Mouse (Mus musculus) midbrain, embryonic 13.5 days (tissue): ENCODE measurements around the gene Nrip1. TPM values are rescaled to one million over a fixed set of nuclear protein-coding genes. Genes with fewer than 3 reads are reported as not detected.

Experiments used
- ATAC-seq: fragments of 200-750 bp; cut with Nextera tagmentation; 2 replicates; pipeline ENCODE4 v1.8.0; 2017; ENCODE audit warnings: mild to moderate bottlenecking, moderate TSS enrichment, moderate library complexity
- H3K27ac ChIP-seq: fragments of 300-500 bp; sonication (generic); 2 replicates; pipeline ENCODE4 v1.5.1; 2015; ENCODE audit warnings: inconsistent platforms, mild to moderate bottlenecking, moderate library complexity
- H3K27me3 ChIP-seq: fragments of 300-500 bp; sonication (generic); 2 replicates; pipeline ENCODE4 v1.6.1; 2015; ENCODE audit warnings: mild to moderate bottlenecking, inconsistent platforms
- H3K36me3 ChIP-seq: fragments of 300-500 bp; sonication (generic); 2 replicates; pipeline ENCODE4 v1.6.1; 2015; ENCODE audit warnings: mild to moderate bottlenecking, inconsistent platforms
- H3K4me1 ChIP-seq: fragments of 300-500 bp; sonication (generic); replicated peaks from 2 replicates; pipeline ENCODE4 v1.6.1; 2015; ENCODE audit warnings: inconsistent platforms
- H3K4me2 ChIP-seq: fragments of 300-500 bp; sonication (generic); replicated peaks from 2 replicates; pipeline ENCODE4 v1.6.1; 2015; ENCODE audit warnings: moderate library complexity, mild to moderate bottlenecking, inconsistent platforms
- H3K4me3 ChIP-seq: fragments of 300-500 bp; sonication (generic); replicated peaks from 2 replicates; pipeline ENCODE4 v1.5.1; 2015; ENCODE audit warnings: mild to moderate bottlenecking, inconsistent platforms
- H3K9ac ChIP-seq: fragments of 300-500 bp; sonication (generic); replicated peaks from 2 replicates; pipeline ENCODE4 v1.6.1; 2015; ENCODE audit warnings: mild to moderate bottlenecking, inconsistent platforms
- H3K9me3 ChIP-seq: fragments of 300-500 bp; sonication (generic); 2 replicates; pipeline ENCODE4 v1.6.1; 2016; ENCODE audit warnings: mild to moderate bottlenecking, inconsistent platforms
- WGBS: fragments of 180-500 bp; shearing (Covaris S2); methylation state at CpG from one replicate; pipeline ENCODE4 v1.1.7; 2015; 5-methylcytosine and 5-hydroxymethylcytosine counted together
- polyA plus RNA-seq: library from polyadenylated mRNA; unstranded; fragments of >200 nt; fragmentation: Nextera tagmentation; extraction: Ambion mirVana; gene quantifications from 2 replicates; pipeline ENCODE4 v1.2.1, GENCODE M21; 2015

The Nrip1 gene
- polyA plus RNA-seq, 1 experiment from 2014 or later, result 30.1 TPM

- WGBS, result 12% methylated on average over 11 of the region's 11 CpGs
- H3K4me1 ChIP-seq, result peaks cover 56% of the 10 kb centered on the region
- peak; percentile 66 for ATAC-seq
- no peaks in the 10 kb centered on the region for H3K36me3 ChIP-seq
- no peaks in the 10 kb centered on the region for H3K9me3 ChIP-seq
- no peak overlapping the region for H3K4me3 ChIP-seq
- H3K4me2 ChIP-seq, result peak overlapping the region; percentile 26; the same call in 1 of the 2 replicates
- peak overlapping the region; percentile 79 for H3K27ac ChIP-seq
- H3K9ac ChIP-seq, result no peak overlapping the region
- no peaks in the 10 kb centered on the region for H3K27me3 ChIP-seq
Measured at GRCm38 (mm10) chr16:76319364-76320117, 54.1 kb downstream of the Nrip1 start.

GRCm38 (mm10) chr16:76318331-76318922 lies 55.2 kb downstream of the Nrip1 start:
- peak overlapping the region; percentile 75 for H3K27ac ChIP-seq
- H3K4me1 ChIP-seq, result peaks cover 53% of the 10 kb centered on the region
- no peaks in the 10 kb centered on the region for H3K9me3 ChIP-seq
- no peak overlapping the region for H3K4me3 ChIP-seq
- H3K27me3 ChIP-seq, result no peaks in the 10 kb centered on the region
- no peaks in the 10 kb centered on the region for H3K36me3 ChIP-seq
- peak; percentile 9; the same call in 1 of the 2 replicates for ATAC-seq
- H3K4me2 ChIP-seq, result peak overlapping the region; percentile 26
- whole genome bisulfite sequencing, result 46% methylated on average over 13 of the region's 13 CpGs
- no peak overlapping the region for H3K9ac ChIP-seq

GRCm38 (mm10) chr16:76316940-76317822 lies 56.4 kb downstream of the Nrip1 start:
- Histone ChIP-seq H3K4me3 (no peak overlapping the region), H3K27ac (no peak overlapping the region), H3K4me1 (peaks cover 52% of the 10 kb centered on the region), H3K27me3 (no peaks in the 10 kb centered on the region), H3K9ac (no peak overlapping the region), H3K9me3 (no peaks in the 10 kb centered on the region), H3K36me3 (no peaks in the 10 kb centered on the region), H3K4me2 (no peak overlapping the region)
- WGBS, result 87% methylated on average over 22 of the region's 22 CpGs
- no peak for ATAC-seq

GRCm38 (mm10) chr16:76315642-76316041 lies 58.0 kb downstream of the Nrip1 start:
- no peak overlapping the region for H3K9ac ChIP-seq
- 96% methylated on average over 3 of the region's 3 CpGs for WGBS
- no peak for ATAC-seq
- no peaks in the 10 kb centered on the region for H3K27me3 ChIP-seq
- no peaks in the 10 kb centered on the region for H3K36me3 ChIP-seq
- H3K4me1 ChIP-seq, result peaks cover 36% of the 10 kb centered on the region
- no peak overlapping the region for H3K4me3 ChIP-seq
- no peak overlapping the region for H3K4me2 ChIP-seq
- no peak overlapping the region for H3K27ac ChIP-seq
- no peaks in the 10 kb centered on the region for H3K9me3 ChIP-seq

GRCm38 (mm10) chr16:76314013-76314950 lies 59.3 kb downstream of the Nrip1 start:
- Histone ChIP-seq H3K9me3 (no peaks in the 10 kb centered on the region), H3K4me3 (no peak overlapping the region), H3K4me1 (peaks cover 27% of the 10 kb centered on the region), H3K27me3 (no peaks in the 10 kb centered on the region), H3K36me3 (no peaks in the 10 kb centered on the region), H3K27ac (no peak overlapping the region), H3K4me2 (no peak overlapping the region), H3K9ac (no peak overlapping the region)
- WGBS, result 86% methylated on average over 12 of the region's 12 CpGs
- ATAC-seq, result no peak

GRCm38 (mm10) chr16:76312887-76313420 lies 60.7 kb downstream of the Nrip1 start:
- Histone ChIP-seq H3K4me3 (no peak overlapping the region), H3K9me3 (no peaks in the 10 kb centered on the region), H3K27me3 (no peaks in the 10 kb centered on the region), H3K4me2 (no peak overlapping the region), H3K4me1 (peaks cover 13% of the 10 kb centered on the region), H3K36me3 (no peaks in the 10 kb centered on the region), H3K27ac (no peak overlapping the region), H3K9ac (no peak overlapping the region)
- ATAC-seq, result no peak
- WGBS, result 60% methylated on average over 1 of the region's 1 CpGs

GRCm38 (mm10) chr16:76310791-76311190 lies 62.8 kb downstream of the Nrip1 start:
- H3K27me3 ChIP-seq, result no peaks in the 10 kb centered on the region

GRCm38 (mm10) chr16:76310286-76310685 lies 63.3 kb downstream of the Nrip1 start:
- no peaks in the 10 kb centered on the region for H3K27me3 ChIP-seq
- H3K9ac ChIP-seq, result no peak overlapping the region
- no peak overlapping the region for H3K4me2 ChIP-seq
- H3K4me3 ChIP-seq, result no peak overlapping the region
- no peak overlapping the region for H3K27ac ChIP-seq
- H3K9me3 ChIP-seq, result no peaks in the 10 kb centered on the region
- no peaks in the 10 kb centered on the region for H3K36me3 ChIP-seq
- WGBS, result 79% methylated on average over 8 of the region's 8 CpGs
- ATAC-seq, result no peak
- H3K4me1 ChIP-seq, result peaks cover 7% of the 10 kb centered on the region

More at GRCm38 (mm10) chr16:76310791-76311190, 62.8 kb downstream of the Nrip1 start:
- Histone ChIP-seq H3K4me2 (no peak overlapping the region), H3K4me3 (no peak overlapping the region), H3K36me3 (no peaks in the 10 kb centered on the region), H3K4me1 (peaks cover 7% of the 10 kb centered on the region), H3K9ac (no peak overlapping the region), H3K27ac (no peak overlapping the region), H3K9me3 (no peaks in the 10 kb centered on the region)
- ATAC-seq, result no peak
- 90% methylated on average over 2 of the region's 2 CpGs for WGBS

GRCm38 (mm10) chr16:76309280-76309679 lies 64.3 kb downstream of the Nrip1 start:
- H3K9me3 ChIP-seq, result no peaks in the 10 kb centered on the region
- no peak overlapping the region for H3K27ac ChIP-seq
- H3K4me2 ChIP-seq, result no peak overlapping the region
- no peaks in the 10 kb centered on the region for H3K36me3 ChIP-seq
- no peaks in the 10 kb centered on the region for H3K27me3 ChIP-seq
- 87% methylated on average over 7 of the region's 7 CpGs for WGBS
- H3K4me1 ChIP-seq, result peaks cover 7% of the 10 kb centered on the region
- no peak overlapping the region for H3K9ac ChIP-seq
- ATAC-seq, result no peak
- H3K4me3 ChIP-seq, result no peak overlapping the region

- no peak overlapping the region for H3K4me3 ChIP-seq
- H3K4me2 ChIP-seq, result no peak overlapping the region
- H3K27ac ChIP-seq, result no peak overlapping the region
- H3K36me3 ChIP-seq, result no peaks in the 10 kb centered on the region
- H3K9me3 ChIP-seq, result no peaks in the 10 kb centered on the region
- no peak overlapping the region for H3K9ac ChIP-seq
- H3K4me1 ChIP-seq, result peaks cover 4% of the 10 kb centered on the region
- WGBS, result 79% methylated on average over 3 of the region's 3 CpGs
- H3K27me3 ChIP-seq, result no peaks in the 10 kb centered on the region
- no peak for ATAC-seq
Measured at GRCm38 (mm10) chr16:76307039-76307438, 66.6 kb downstream of the Nrip1 start.

GRCm38 (mm10) chr16:76306446-76306845 lies 67.2 kb downstream of the Nrip1 start:
- WGBS, result 90% methylated on average over 4 of the region's 4 CpGs
- H3K9me3 ChIP-seq, result no peaks in the 10 kb centered on the region
- H3K9ac ChIP-seq, result no peak overlapping the region
- no peak overlapping the region for H3K4me2 ChIP-seq
- no peak overlapping the region for H3K4me3 ChIP-seq
- H3K27me3 ChIP-seq, result no peaks in the 10 kb centered on the region
- H3K4me1 ChIP-seq, result peaks cover 9% of the 10 kb centered on the region
- H3K27ac ChIP-seq, result no peak overlapping the region
- ATAC-seq, result no peak
- H3K36me3 ChIP-seq, result no peaks in the 10 kb centered on the region
